Mouse (Mus musculus) hindbrain, embryonic 14.5 days (tissue): ENCODE measurements at regions not wholly inside any gene's neighbourhood (a gene's known extent, or its start where the extent isn't known, plus 50 kb on each side); places are given as distances from the start of the nearest gene placed in this dataset.

Experiments used
- ATAC-seq: fragments of 200-750 bp; cut with Nextera tagmentation; 2 replicates; pipeline ENCODE4 v1.8.0; 2017; ENCODE audit warnings: moderate number of reproducible peaks, mild to moderate bottlenecking, moderate TSS enrichment, moderate library complexity; ENCODE audit not compliant: low FRiP score
- DNase-seq: peaks from one replicate; pipeline ENCODE4 v3.0.0-alpha.2; 2015; ENCODE audit warnings: low spot score
- H3K27ac ChIP-seq: fragments of 300-500 bp; sonication (generic); 2 replicates; pipeline ENCODE4 v1.5.1; 2014; ENCODE audit warnings: mild to moderate bottlenecking, moderate library complexity
- H3K27me3 ChIP-seq: fragments of 300-500 bp; sonication (generic); 2 replicates; pipeline ENCODE4 v1.6.1; 2014; ENCODE audit warnings: mild to moderate bottlenecking, low read length, mixed read lengths; ENCODE audit not compliant: control insufficient read depth, insufficient read depth
- H3K36me3 ChIP-seq: fragments of 300-500 bp; sonication (generic); replicated peaks from 2 replicates; pipeline ENCODE4 v1.6.1; 2014; ENCODE audit not compliant: control insufficient read depth, insufficient read depth
- H3K4me1 ChIP-seq: fragments of 300-500 bp; sonication (generic); replicated peaks from 2 replicates; pipeline ENCODE4 v1.6.1; 2014; ENCODE audit warnings: antibody characterized with exemption, low read length, mixed read lengths; ENCODE audit not compliant: control insufficient read depth, insufficient read depth
- H3K4me2 ChIP-seq: fragments of 300-500 bp; sonication (generic); replicated peaks from 2 replicates; pipeline ENCODE4 v1.6.1; 2014; ENCODE audit warnings: mild to moderate bottlenecking, moderate library complexity
- H3K4me3 ChIP-seq: fragments of 300-500 bp; sonication (generic); replicated peaks from 2 replicates; pipeline ENCODE4 v1.5.1; 2014; ENCODE audit warnings: mild to moderate bottlenecking, low read length
- H3K9ac ChIP-seq: fragments of 300-500 bp; sonication (generic); 2 replicates; pipeline ENCODE4 v1.6.1; 2014
- H3K9me3 ChIP-seq: fragments of 300-500 bp; sonication (generic); 2 replicates; pipeline ENCODE4 v1.6.1; 2016; ENCODE audit warnings: low read length; ENCODE audit not compliant: control insufficient read depth
- WGBS: fragments of 180-500 bp; shearing (Covaris S2); extraction: QIAGEN DNeasy Blood & Tissue Kit; methylation state at CpG from one replicate; pipeline ENCODE4 v1.1.7; 2014; 5-methylcytosine and 5-hydroxymethylcytosine counted together

DNA sequence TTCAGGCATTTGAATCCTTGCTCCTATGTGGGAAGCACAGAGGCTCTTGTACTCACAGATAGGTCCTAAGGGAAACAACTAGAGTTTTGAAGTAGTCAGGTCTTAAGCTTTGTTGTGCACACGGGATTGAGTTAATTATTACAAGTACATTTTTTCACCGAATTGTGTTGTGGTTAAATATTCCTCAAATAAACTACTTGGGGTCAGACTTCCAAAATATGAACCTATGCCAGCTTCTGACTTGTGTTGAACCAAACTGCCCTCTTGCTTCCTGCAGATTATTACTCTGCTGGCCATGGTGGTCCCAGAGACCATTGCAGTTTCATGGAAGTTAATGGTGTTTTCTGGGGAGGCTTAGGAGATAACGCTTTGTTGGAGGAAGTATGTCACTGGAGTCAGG lies 105.5 kb upstream of the Fggy start:
- H3K4me2 ChIP-seq = no peak overlapping the region
- no peaks in the 10 kb centered on the region for H3K9me3 ChIP-seq
- H3K4me1 ChIP-seq = no peaks in the 10 kb centered on the region
- H3K9ac ChIP-seq = no peak overlapping the region
- no peak for ATAC-seq
- no peak overlapping the region for H3K4me3 ChIP-seq
- 83% methylated on average over 3 of the region's 3 CpGs for WGBS
- no peaks in the 10 kb centered on the region for H3K27me3 ChIP-seq
- DNase-seq = no peak
- no peaks in the 10 kb centered on the region for H3K36me3 ChIP-seq
- no peak overlapping the region for H3K27ac ChIP-seq

GRCm38 (mm10) chr4:95456318-95456717 lies 101.0 kb upstream of the Fggy start:
- H3K9ac ChIP-seq = no peak overlapping the region
- no peak overlapping the region for H3K27ac ChIP-seq
- no peak for ATAC-seq
- H3K27me3 ChIP-seq = no peaks in the 10 kb centered on the region
- 84% methylated on average over 1 of the region's 1 CpGs for WGBS
- H3K4me2 ChIP-seq = no peak overlapping the region
- DNase-seq = no peak
- H3K9me3 ChIP-seq = no peaks in the 10 kb centered on the region
- H3K4me3 ChIP-seq = no peak overlapping the region
- no peaks in the 10 kb centered on the region for H3K36me3 ChIP-seq
- no peaks in the 10 kb centered on the region for H3K4me1 ChIP-seq

- Histone ChIP-seq H3K4me3 (no peak overlapping the region), H3K36me3 (no peaks in the 10 kb centered on the region), H3K4me1 (no peaks in the 10 kb centered on the region), H3K9me3 (no peaks in the 10 kb centered on the region), H3K9ac (no peak overlapping the region), H3K27ac (no peak overlapping the region), H3K4me2 (no peak overlapping the region), H3K27me3 (no peaks in the 10 kb centered on the region)
- 92% methylated on average over 5 of the region's 5 CpGs for WGBS
- DNase-seq (no peak), ATAC-seq (no peak)
These were observed 100.4 kb upstream of the Fggy start for GRCm38 (mm10) chr4:95456943-95457342.

DNA sequence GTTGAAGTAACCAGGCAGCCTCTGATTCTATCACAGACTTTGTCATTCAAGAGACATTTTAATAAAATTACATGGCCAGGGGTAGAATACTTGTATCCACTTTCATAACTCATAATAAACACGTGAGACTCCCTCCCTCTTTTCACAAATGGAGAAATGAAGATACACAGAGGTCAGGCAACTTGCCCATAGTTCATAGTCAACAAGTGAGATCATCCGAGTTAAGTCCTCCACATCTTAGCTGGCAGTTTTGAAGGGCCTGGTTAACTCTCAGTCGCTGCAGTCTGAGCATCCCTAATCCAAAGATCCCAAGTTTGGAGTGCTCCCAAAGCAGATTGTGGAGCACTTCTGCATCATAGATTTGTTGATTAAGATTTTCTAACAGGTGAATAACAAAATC lies 94.8 kb upstream of the Fggy start:
- Histone ChIP-seq H3K4me3 (no peak overlapping the region), H3K4me2 (no peak overlapping the region), H3K9me3 (no peaks in the 10 kb centered on the region), H3K4me1 (no peaks in the 10 kb centered on the region), H3K27me3 (no peaks in the 10 kb centered on the region), H3K9ac (no peak overlapping the region), H3K27ac (no peak overlapping the region), H3K36me3 (no peaks in the 10 kb centered on the region)
- no peak for DNase-seq
- WGBS = 86% methylated on average over 3 of the region's 3 CpGs
- ATAC-seq = no peak

DNA sequence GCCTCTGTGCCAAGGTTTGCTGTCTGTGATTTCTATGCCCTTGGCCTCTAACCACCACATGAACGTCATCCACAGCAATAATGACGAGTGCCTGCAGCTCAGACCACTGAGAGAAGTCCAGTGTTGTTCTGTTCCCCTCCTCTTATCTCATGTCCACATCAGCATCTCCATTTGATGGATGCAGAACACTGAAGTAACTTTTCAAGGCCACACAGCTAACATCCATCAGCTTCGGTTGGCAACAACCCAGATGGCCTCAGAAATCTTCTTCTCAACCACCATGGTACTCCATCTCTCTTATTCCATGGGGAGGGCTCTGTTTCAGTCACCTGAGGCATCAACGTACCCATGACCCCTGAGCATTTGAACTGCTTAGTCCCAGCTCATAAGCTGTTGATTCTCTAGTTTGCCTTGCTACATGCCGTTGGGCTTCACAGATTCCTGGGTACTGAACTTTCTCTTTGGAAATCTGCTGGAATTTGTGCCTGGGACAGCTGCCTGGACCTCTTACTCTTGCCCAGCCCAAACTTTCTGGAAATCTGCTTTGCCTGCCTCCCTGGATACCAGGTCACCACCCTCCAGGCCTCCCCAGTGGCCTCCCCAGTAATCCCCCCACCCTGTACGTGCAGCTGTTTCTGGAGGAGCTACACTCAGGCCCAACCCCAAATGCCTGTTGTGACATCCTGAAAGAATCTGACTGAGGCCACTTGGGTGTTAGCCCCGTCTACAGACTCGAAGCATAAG lies 94.1 kb upstream of the Fggy start:
- WGBS = 84% methylated on average over 8 of the region's 8 CpGs
- no peak overlapping the region for H3K27ac ChIP-seq
- no peaks in the 10 kb centered on the region for H3K36me3 ChIP-seq
- no peak overlapping the region for H3K4me3 ChIP-seq
- H3K9me3 ChIP-seq = no peaks in the 10 kb centered on the region
- no peaks in the 10 kb centered on the region for H3K4me1 ChIP-seq
- no peak for ATAC-seq
- no peak overlapping the region for H3K4me2 ChIP-seq
- no peak for DNase-seq
- no peak overlapping the region for H3K9ac ChIP-seq
- H3K27me3 ChIP-seq = no peaks in the 10 kb centered on the region

- Histone ChIP-seq H3K27me3 (no peaks in the 10 kb centered on the region), H3K4me3 (no peak overlapping the region), H3K9me3 (no peaks in the 10 kb centered on the region), H3K27ac (no peak overlapping the region), H3K9ac (no peak overlapping the region), H3K4me2 (no peak overlapping the region), H3K36me3 (no peaks in the 10 kb centered on the region), H3K4me1 (no peaks in the 10 kb centered on the region)
- DNase-seq (no peak), ATAC-seq (no peak)
- WGBS = 79% methylated on average over 2 of the region's 2 CpGs
These were observed 90.7 kb upstream of the Fggy start for GRCm38 (mm10) chr4:95466647-95467046.

DNA sequence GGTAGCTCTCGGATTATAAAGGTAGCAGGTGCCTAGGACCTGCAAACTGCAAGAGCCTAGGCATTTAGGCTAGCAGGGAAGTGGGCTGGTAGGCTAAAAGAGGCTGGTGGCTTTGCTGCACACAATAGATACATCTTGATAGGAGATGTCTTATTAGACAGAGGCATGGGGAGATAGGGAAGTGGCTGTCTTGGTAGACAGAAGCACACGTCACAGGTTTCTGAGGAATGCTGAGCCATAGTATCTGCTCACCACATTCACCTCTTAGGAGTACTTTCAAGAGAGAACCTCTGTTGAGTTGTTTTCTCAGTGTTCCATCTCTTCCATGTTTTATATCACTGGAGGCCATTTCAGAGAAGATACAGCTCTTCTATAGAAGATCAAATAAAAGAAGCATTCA lies 89.8 kb upstream of the Fggy start:
- no peak overlapping the region for H3K9ac ChIP-seq
- H3K36me3 ChIP-seq = no peaks in the 10 kb centered on the region
- ATAC-seq = no peak
- H3K9me3 ChIP-seq = no peaks in the 10 kb centered on the region
- no peaks in the 10 kb centered on the region for H3K4me1 ChIP-seq
- H3K27ac ChIP-seq = no peak overlapping the region
- no peak overlapping the region for H3K4me3 ChIP-seq
- DNase-seq = no peak
- H3K4me2 ChIP-seq = no peak overlapping the region
- 88% methylated on average over 2 of the region's 2 CpGs for WGBS
- H3K27me3 ChIP-seq = no peaks in the 10 kb centered on the region

- no peak overlapping the region for H3K4me3 ChIP-seq
- DNase-seq (no peak), ATAC-seq (no peak)
- H3K27me3 ChIP-seq = no peaks in the 10 kb centered on the region
- no peaks in the 10 kb centered on the region for H3K4me1 ChIP-seq
- H3K9me3 ChIP-seq = no peaks in the 10 kb centered on the region
- no peak overlapping the region for H3K4me2 ChIP-seq
- H3K9ac ChIP-seq = no peak overlapping the region
- no peak overlapping the region for H3K27ac ChIP-seq
- 76% methylated on average over 5 of the region's 5 CpGs for WGBS
- no peaks in the 10 kb centered on the region for H3K36me3 ChIP-seq
These were observed 82.4 kb upstream of the Fggy start for GRCm38 (mm10) chr4:95474726-95475406.

- Histone ChIP-seq H3K27ac (no peak overlapping the region), H3K9ac (no peak overlapping the region), H3K4me2 (no peak overlapping the region), H3K36me3 (no peaks in the 10 kb centered on the region), H3K4me3 (no peak overlapping the region), H3K27me3 (no peaks in the 10 kb centered on the region), H3K4me1 (no peaks in the 10 kb centered on the region), H3K9me3 (no peaks in the 10 kb centered on the region)
- DNase-seq (no peak), ATAC-seq (no peak)
- WGBS = 77% methylated on average over 12 of the region's 12 CpGs
These were observed 81.1 kb upstream of the Fggy start for GRCm38 (mm10) chr4:95476071-95476724.
